Mouse (Mus musculus) liver, adult 2 months (tissue): ENCODE data around the gene Ush1g. TPM values are rescaled to one million over a fixed set of nuclear protein-coding genes. Genes with fewer than 3 reads are reported as not detected.

Source experiments
- DNase-seq: peaks from one replicate; pipeline ENCODE4 v3.0.0-alpha.2; 2011; ENCODE audit warnings: low read depth, low spot score; ENCODE audit errors: extremely low read depth
- H3K27ac ChIP-seq: fragments of 200-500 bp; replicated peaks from 2 replicates; pipeline ENCODE4 v1.5.1; 2012; ENCODE audit warnings: low read depth, mild to moderate bottlenecking, control low read depth, inconsistent platforms, low read length; ENCODE audit not compliant: insufficient read depth
- H3K27me3 ChIP-seq: fragments of 200-500 bp; 2 replicates; pipeline ENCODE4 v1.6.1; 2012; ENCODE audit warnings: mild to moderate bottlenecking, moderate library complexity, low read length, inconsistent platforms; ENCODE audit not compliant: control insufficient read depth, insufficient read depth
- H3K36me3 ChIP-seq: fragments of 200-500 bp; 2 replicates; pipeline ENCODE4 v1.6.1; 2012; ENCODE audit warnings: low read length, inconsistent platforms; ENCODE audit not compliant: control insufficient read depth, insufficient read depth
- H3K4me1 ChIP-seq: fragments of 200-500 bp; 2 replicates; pipeline ENCODE4 v1.6.1; 2011; ENCODE audit warnings: low read length; ENCODE audit not compliant: control insufficient read depth, insufficient read depth
- H3K4me3 ChIP-seq: fragments of 200-500 bp; 2 replicates; pipeline ENCODE4 v1.5.1; 2011; ENCODE audit warnings: low read depth, mild to moderate bottlenecking, control low read depth, low read length, moderate library complexity; ENCODE audit not compliant: insufficient read depth
- H3K79me2 ChIP-seq: fragments of 200-500 bp; 2 replicates; pipeline ENCODE4 v1.6.1; 2012; ENCODE audit warnings: inconsistent platforms, mild to moderate bottlenecking, low read length, moderate library complexity; ENCODE audit not compliant: control insufficient read depth, insufficient read depth
- H3K9ac ChIP-seq: fragments of 200-500 bp; 2 replicates; pipeline ENCODE4 v1.6.1; 2012; ENCODE audit warnings: low read depth, mild to moderate bottlenecking, control low read depth, inconsistent platforms, low read length
- CTCF ChIP-seq: fragments of 200-500 bp; IDR thresholded peaks from 2 replicates; pipeline ENCODE4 v1.5.1; 2011; ENCODE audit warnings: low read depth, low read length, control low read depth
- POLR2A ChIP-seq: fragments of 200-500 bp; IDR thresholded peaks from 2 replicates; pipeline ENCODE4 v1.6.1; 2011; ENCODE audit warnings: low read length, control low read depth; ENCODE audit not compliant: insufficient read depth; ENCODE audit errors: extremely low read depth
- WGBS: fragments of 180-500 bp; shearing (Covaris S2); methylation state at CpG from one replicate; pipeline ENCODE4 v1.1.7; 2018; 5-methylcytosine and 5-hydroxymethylcytosine counted together
- polyA plus RNA-seq: library from polyadenylated mRNA; depleted of rRNA; stranded (reverse); fragments of >200 nt; gene quantifications from 2 replicates; pipeline ENCODE4 v1.2.3, GENCODE M21; 2012
- total RNA-seq: library from RNA; depleted of rRNA; stranded (reverse); fragments of >200 nt; gene quantifications from 2 replicates; pipeline ENCODE4 v1.2.3, GENCODE M21; 2014

Gene Ush1g
- total and polyA plus RNA-seq, 2 experiments, result 0.28 to 0.50 TPM

DNA sequence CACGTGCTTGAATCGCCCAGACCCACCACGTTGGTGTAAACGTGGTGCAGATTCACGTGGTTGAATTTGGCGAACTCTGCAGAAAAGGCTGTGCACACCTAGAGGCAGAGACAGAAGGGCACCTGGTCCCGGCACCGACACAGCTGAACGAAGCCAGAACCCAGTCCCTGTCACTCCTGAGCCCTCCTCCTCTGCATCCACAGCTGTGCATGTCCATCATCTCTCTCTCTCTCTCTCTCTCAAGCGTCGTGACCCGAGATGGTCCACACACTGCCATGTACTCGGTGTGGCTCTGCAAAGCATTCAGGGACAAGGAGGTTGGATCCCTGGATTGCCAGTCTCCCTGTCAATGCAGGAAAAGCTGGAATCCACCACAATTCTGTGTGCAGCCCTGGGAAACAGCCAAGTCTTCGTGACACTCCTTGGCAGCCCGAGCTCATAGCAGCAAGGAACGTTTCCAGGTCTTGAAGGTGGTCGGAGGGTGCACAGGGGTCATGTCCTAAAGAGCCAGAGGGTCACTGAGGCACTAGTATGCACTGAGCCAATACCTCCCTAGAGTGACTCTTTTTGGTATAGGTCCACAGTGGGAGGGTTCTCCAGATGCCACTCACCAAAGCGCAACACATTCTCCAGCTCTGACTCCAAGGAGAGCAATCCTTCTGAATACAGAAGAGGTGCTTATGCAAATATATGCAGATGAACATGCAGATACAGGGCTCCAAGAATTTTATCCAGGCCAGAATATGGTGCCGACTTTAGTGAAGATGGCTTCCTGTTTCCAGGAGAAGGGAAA, 35.4 kb downstream of the Ush1g start:
- Histone ChIP-seq H3K27ac (no peak overlapping the region), H3K9ac (no peak overlapping the region), H3K27me3 (no peaks in the 10 kb centered on the region), H3K4me1 (peaks cover 10% of the 10 kb centered on the region), H3K36me3 (peaks cover 20% of the 10 kb centered on the region; the same call in 1 of the 2 replicates), H3K4me3 (no peak overlapping the region), H3K79me2 (peaks cover 11% of the 10 kb centered on the region; the same call in 1 of the 2 replicates)
- 84% methylated on average over 19 of the region's 19 CpGs for WGBS
- DNase-seq, result no peak
- TF ChIP-seq POLR2A, result no peak
- TF ChIP-seq CTCF, result no peak

DNA sequence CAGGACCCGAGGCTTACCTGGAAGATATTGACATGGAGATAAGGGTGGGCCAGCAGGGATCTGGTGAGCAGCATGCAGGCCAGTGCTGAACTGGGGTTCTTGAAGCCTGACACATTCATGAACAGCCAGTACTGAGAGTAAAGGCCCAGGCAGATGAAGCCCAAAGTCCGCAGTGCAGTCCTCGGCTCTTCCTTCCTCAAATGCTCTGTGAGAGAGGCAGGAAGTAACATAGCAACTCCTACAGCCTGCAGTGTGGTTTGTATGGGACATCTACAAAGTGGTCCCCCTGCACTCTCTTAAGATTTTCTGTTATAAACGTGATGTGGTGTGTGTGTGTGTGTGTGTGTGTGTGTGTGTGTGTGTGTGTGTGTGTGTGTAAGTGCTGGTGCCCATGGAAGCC, 36.6 kb downstream of the Ush1g start:
- Histone ChIP-seq H3K27ac (no peak overlapping the region), H3K4me3 (no peak overlapping the region), H3K4me1 (peaks cover 2% of the 10 kb centered on the region; the same call in 1 of the 2 replicates), H3K9ac (peak overlapping the region; percentile 19; the same call in 1 of the 2 replicates), H3K36me3 (peaks cover 17% of the 10 kb centered on the region; the same call in 1 of the 2 replicates), H3K27me3 (no peaks in the 10 kb centered on the region), H3K79me2 (peaks cover 6% of the 10 kb centered on the region; the same call in 1 of the 2 replicates)
- no peak for DNase-seq
- TF ChIP-seq CTCF (no peak), POLR2A (no peak)
- 68% methylated on average over 4 of the region's 4 CpGs for WGBS

DNA sequence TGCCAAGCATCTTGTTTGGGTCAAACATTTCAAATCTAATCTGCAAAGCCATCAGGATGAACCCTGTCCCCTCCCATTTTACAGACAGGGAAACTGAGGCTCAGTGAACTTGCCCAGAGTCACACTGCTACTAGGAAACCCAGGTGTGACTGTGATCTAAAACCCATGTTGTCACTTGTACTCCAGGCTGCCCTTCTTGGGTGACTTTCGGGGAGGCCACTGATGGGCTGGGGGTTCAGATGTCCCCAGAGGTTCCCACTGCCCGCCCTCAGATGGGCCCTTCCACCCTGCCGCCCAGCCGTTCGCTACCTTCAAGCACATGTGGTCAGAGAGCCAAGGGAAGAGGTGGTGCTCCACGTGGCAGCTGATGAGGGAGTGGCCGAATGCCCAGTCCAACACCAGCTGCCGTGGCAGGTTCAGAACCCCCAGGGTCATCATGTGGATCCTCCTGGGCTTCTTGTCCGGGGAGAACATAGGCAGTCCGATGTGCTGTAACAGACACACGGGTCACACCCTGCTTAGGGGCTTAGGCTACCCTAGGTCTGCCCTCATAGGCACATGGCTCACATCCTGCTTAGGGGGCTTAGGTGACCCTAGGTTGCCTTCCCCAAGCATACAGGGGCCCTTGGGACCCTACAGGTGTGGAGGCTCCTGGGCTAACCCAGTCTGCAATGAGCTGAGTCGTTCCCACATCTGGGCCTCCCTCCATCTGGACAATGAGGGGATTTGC, 37.8 kb downstream of the Ush1g start:
- TF ChIP-seq CTCF, result no peak
- TF ChIP-seq POLR2A, result no peak
- DNase-seq, result no peak
- H3K27ac ChIP-seq, result no peak overlapping the region
- H3K9ac ChIP-seq, result no peak overlapping the region
- peaks cover 17% of the 10 kb centered on the region; the same call in 1 of the 2 replicates for H3K36me3 ChIP-seq
- H3K4me3 ChIP-seq, result no peak overlapping the region
- H3K4me1 ChIP-seq, result no peaks in the 10 kb centered on the region
- no peaks in the 10 kb centered on the region for H3K79me2 ChIP-seq
- WGBS, result 89% methylated on average over 12 of the region's 12 CpGs
- no peaks in the 10 kb centered on the region for H3K27me3 ChIP-seq

DNA sequence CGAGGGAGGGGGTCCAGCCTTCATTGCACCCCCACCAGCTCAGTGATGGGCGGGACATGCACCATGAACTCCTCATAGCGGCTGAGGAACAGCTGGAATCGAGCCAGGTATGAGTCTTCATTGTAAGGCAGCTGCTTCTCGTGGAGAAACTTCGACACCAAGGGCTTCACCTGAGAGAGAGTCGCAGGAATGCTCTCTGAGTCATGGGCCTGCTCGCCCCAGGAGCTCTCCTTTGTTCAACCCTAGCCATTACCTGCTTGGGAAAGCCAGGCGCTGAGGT, 38.4 kb downstream of the Ush1g start:
- Histone ChIP-seq H3K4me1 (no peaks in the 10 kb centered on the region), H3K9ac (no peak overlapping the region), H3K27me3 (no peaks in the 10 kb centered on the region), H3K27ac (no peak overlapping the region), H3K79me2 (no peaks in the 10 kb centered on the region), H3K36me3 (peaks cover 17% of the 10 kb centered on the region; the same call in 1 of the 2 replicates), H3K4me3 (no peak overlapping the region)
- 88% methylated on average over 9 of the region's 9 CpGs for WGBS
- DNase-seq, result no peak
- TF ChIP-seq CTCF (no peak), POLR2A (no peak)

DNA sequence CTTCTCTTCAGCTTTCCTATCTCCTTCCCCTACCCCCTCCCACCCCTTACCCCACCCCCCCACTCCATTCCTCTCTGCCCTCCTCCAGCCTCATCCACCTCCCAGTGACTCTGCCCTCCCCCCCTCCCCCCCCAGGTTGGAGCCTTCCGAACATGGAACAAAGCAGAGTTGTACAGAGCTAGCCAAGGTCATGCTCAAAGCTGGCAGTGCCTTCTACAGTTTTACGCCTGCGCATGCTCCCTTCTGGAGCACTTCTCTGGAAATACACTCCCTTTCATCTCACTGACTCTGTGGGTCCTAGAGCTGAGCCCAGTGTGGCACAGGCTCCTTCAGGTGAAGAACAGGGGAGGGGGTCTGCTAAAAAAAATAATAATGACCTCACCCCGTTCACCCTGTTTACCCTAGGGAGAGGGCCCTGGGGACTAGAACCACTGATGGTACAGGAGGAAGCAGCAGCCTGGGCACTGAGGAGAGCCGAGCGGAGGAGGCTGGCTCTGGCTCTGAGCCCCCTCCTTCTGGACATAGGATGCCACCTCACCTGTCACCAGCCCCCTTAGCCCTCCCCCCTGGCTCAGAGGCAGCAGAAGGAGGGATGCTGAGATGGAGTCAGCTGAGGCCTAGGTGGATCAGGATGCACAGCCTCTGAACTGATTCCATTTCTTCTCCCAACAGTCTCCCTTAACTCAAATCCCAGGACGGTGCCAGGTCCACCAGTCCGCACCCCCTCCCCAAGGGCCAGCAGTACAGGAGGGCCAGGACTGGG, 38.9 kb downstream of the Ush1g start:
- H3K4me3 ChIP-seq, result no peak overlapping the region
- H3K27ac ChIP-seq, result no peak overlapping the region
- H3K79me2 ChIP-seq, result no peaks in the 10 kb centered on the region
- H3K36me3 ChIP-seq, result peaks cover 17% of the 10 kb centered on the region; the same call in 1 of the 2 replicates
- H3K27me3 ChIP-seq, result no peaks in the 10 kb centered on the region
- H3K9ac ChIP-seq, result no peak overlapping the region
- no peaks in the 10 kb centered on the region for H3K4me1 ChIP-seq
- DNase-seq, result no peak
- WGBS, result 88% methylated on average over 8 of the region's 8 CpGs
- TF ChIP-seq POLR2A, result no peak
- no peak for TF ChIP-seq CTCF
